Mouse (Mus musculus) megakaryocyte, embryonic 14.5 days (primary cell): ENCODE data around the gene Dexi.

ENCODE experiments used
- FLI1 ChIP-seq: IDR thresholded peaks from 2 replicates; pipeline ENCODE4 v1.6.1; 2012; ENCODE audit warnings: low read length, inconsistent platforms, mixed read lengths
- GATA1 ChIP-seq: IDR thresholded peaks from 3 replicates; pipeline ENCODE4 v1.6.1; 2012; ENCODE audit warnings: mixed read lengths, low read length, inconsistent platforms, borderline replicate concordance

- TF ChIP-seq GATA1 (no peak), FLI1 (no peak)
These were observed 8.7 kb upstream of the Dexi start for GRCm38 (mm10) chr16:10551592-10551991.
